Mouse (Mus musculus): ENCODE data around the gene a.

- TF ChIP-seq USF2 (conservative IDR thresholded peaks at IDR 0.05; ENCODE audit: low read depth, low read length) (no peak), CTCF (conservative IDR thresholded peaks at IDR 0.05 in 1 of 2, IDR thresholded peaks at IDR 0.05 in 1 of 2; ENCODE audit: low read depth in 2 of 2, low read length in 2 of 2) (no peak), USF1 (IDR thresholded peaks at IDR 0.05; ENCODE audit: low read depth, low read length) (no peak), EP300 (IDR thresholded peaks at IDR 0.05; ENCODE audit: low read length) (no peak), MAFK (IDR thresholded peaks at IDR 0.05; ENCODE audit: insufficient replicate concordance, low read length) (no peak), RAD21 (IDR thresholded peaks at IDR 0.05; ENCODE audit: low read depth, low read length) (no peak), ZNF384 (IDR thresholded peaks at IDR 0.05; ENCODE audit: low read depth, low read length) (no peak), ZC3H11A (IDR thresholded peaks at IDR 0.05; ENCODE audit: low read depth, low read length) (no peak), TBP (conservative IDR thresholded peaks at IDR 0.05; ENCODE audit: low read depth, low read length) (no peak), POLR2A (IDR thresholded peaks at IDR 0.05; ENCODE audit: low read depth, low read length) (no peak), POLR2AphosphoS2 (IDR thresholded peaks at IDR 0.05; ENCODE audit: low read depth, low read length) (no peak), E2F4 (IDR thresholded peaks at IDR 0.05; ENCODE audit: insufficient replicate concordance, low read depth, low read length) (no peak), MXI1 (IDR thresholded peaks at IDR 0.05; ENCODE audit: low read depth, low read length) (no peak)
Observed at GRCm38 (mm10) chr2:154803845-154804244, 12.6 kb downstream of the a start.

Data from CH12.LX (cell line).